Comparison of ENCODE assay signal across 19 mouse cellular contexts in genomic region chr8:44031376-44031775, GRCm38 (mm10).
"Had no signal": no experiment of that assay in that cellular context is flagged by ENCODE, and none has a peak within 500 bp of the region (broad histone marks: within the 10 kb centered on the region; RNA-seq: fewer than 3 reads in every experiment).

No protein-coding gene starts in this region.

- DNase-seq: lung, adult 2 months; lung, postnatal 14 days; lung, postnatal 36 days; retina, postnatal 1 day; right cerebral cortex, adult 18-20 months; right cerebral cortex, postnatal 25 days; right cerebral cortex, postnatal 4 days; spleen, adult 18-20 months; thymus, adult 18-20 months; thymus, postnatal 14 days; thymus, postnatal 36 days had no signal

- H3K9me3 ChIP-seq: lung, embryonic 15.5 days; megakaryocyte, embryonic 14.5 days; midbrain, embryonic 13.5 days; midbrain, embryonic 15.5 days; neural tube, embryonic 12.5 days had no signal

- ATAC-seq: lung, postnatal 0 days; midbrain, embryonic 13.5 days; midbrain, embryonic 15.5 days had no signal

- H3K9ac ChIP-seq: lung, embryonic 15.5 days; midbrain, embryonic 13.5 days; midbrain, embryonic 15.5 days; neural tube, embryonic 12.5 days had no signal

- H3K36me3 ChIP-seq: lung, embryonic 15.5 days; midbrain, embryonic 13.5 days; midbrain, embryonic 15.5 days; neural tube, embryonic 12.5 days had no signal

- H3K27ac ChIP-seq: lung, embryonic 15.5 days; macrophage; midbrain, embryonic 13.5 days; midbrain, embryonic 15.5 days; neural tube, embryonic 12.5 days had no signal

- H3K27me3 ChIP-seq: lung, embryonic 15.5 days; megakaryocyte, embryonic 14.5 days; midbrain, embryonic 13.5 days; midbrain, embryonic 15.5 days; neural tube, embryonic 12.5 days had no signal

- H3K4me3 ChIP-seq: lung, embryonic 15.5 days; megakaryocyte, embryonic 14.5 days; midbrain, embryonic 13.5 days; midbrain, embryonic 15.5 days; neural tube, embryonic 12.5 days had no signal

- H3K4me2 ChIP-seq: lung, embryonic 15.5 days; midbrain, embryonic 11.5 days; midbrain, embryonic 13.5 days; midbrain, embryonic 15.5 days; neural tube, embryonic 12.5 days had no signal

- H3K4me1 ChIP-seq: lung, embryonic 15.5 days; megakaryocyte, embryonic 14.5 days; midbrain, embryonic 13.5 days; midbrain, embryonic 15.5 days; neural tube, embryonic 12.5 days had no signal
